21 mouse cellular contexts compared by ENCODE assay signal in genomic region chr19:58882336-58882735, GRCm38 (mm10).
DNase-seq lines count a peak whose midpoint lies in the region; ATAC-seq lines count a peak whose summit lies in the region.
"Had no signal": no experiment of that assay in that cellular context is flagged by ENCODE, and none has a peak within 500 bp of the region (broad histone marks: within the 10 kb centered on the region; RNA-seq: fewer than 3 reads in every experiment).

No protein-coding gene starts in this region.

- peak; percentile 22 for DNase-seq in adrenal gland, postnatal 25 days
- DNase-seq in adrenal gland, adult 8-10 months: no peak
- DNase-seq in right cerebral cortex, postnatal 25 days: peak; percentile 16
- DNase-seq in right cerebral cortex, postnatal 10 days (ENCODE audit: low spot score in 2 of 2): no peak
- DNase-seq: cerebellum, adult 9-10 months; forebrain, postnatal 0 days; kidney, postnatal 25 days; layer of hippocampus, postnatal 36 days; liver, embryonic 13.5 days; lung, adult 2 months; lung, postnatal 14 days had no signal

- no peak overlapping the region for H3K4me3 ChIP-seq in heart, embryonic 15.5 days
- no peak overlapping the region for H3K4me3 ChIP-seq in heart, embryonic 11.5 days (ENCODE audit: low read depth, low read length)
- H3K4me3 ChIP-seq in neural tube, embryonic 15.5 days (replicated peaks): no peak overlapping the region
- H3K4me3 ChIP-seq: embryonic facial prominence, embryonic 10.5 days; forebrain, embryonic 10.5 days; hindbrain, embryonic 12.5 days; layer of hippocampus, adult 2 months; limb, embryonic 12.5 days; liver, embryonic 13.5 days had no signal

- 28% methylated on average over 4 of the region's 4 CpGs for WGBS in heart, embryonic 15.5 days
- 48% methylated on average over 4 of the region's 4 CpGs for WGBS in heart, embryonic 11.5 days (ENCODE audit: insufficient replicate concordance)
- 66% methylated on average over 4 of the region's 4 CpGs for WGBS in neural tube, embryonic 15.5 days

- H3K27me3 ChIP-seq in heart, embryonic 15.5 days: no peaks in the 10 kb centered on the region
- no peaks in the 10 kb centered on the region for H3K27me3 ChIP-seq in heart, embryonic 11.5 days (ENCODE audit: control insufficient read depth, insufficient read depth, low read length)
- H3K27me3 ChIP-seq in neural tube, embryonic 15.5 days (replicated peaks): no peaks in the 10 kb centered on the region
- H3K27me3 ChIP-seq: hindbrain, embryonic 12.5 days; limb, embryonic 12.5 days; liver, embryonic 13.5 days had no signal

- H3K9ac ChIP-seq in heart, embryonic 15.5 days: no peak overlapping the region
- no peak overlapping the region for H3K9ac ChIP-seq in heart, embryonic 11.5 days (ENCODE audit: low read depth, low read length)
- H3K9ac ChIP-seq in neural tube, embryonic 15.5 days (replicated peaks): no peak overlapping the region
- H3K9ac ChIP-seq: forebrain, postnatal 0 days; hindbrain, embryonic 12.5 days; limb, embryonic 12.5 days; liver, embryonic 13.5 days had no signal

- H3K4me1 ChIP-seq in heart, embryonic 15.5 days (replicated peaks): peaks cover 21% of the 10 kb centered on the region
- peaks cover 21% of the 10 kb centered on the region for H3K4me1 ChIP-seq in heart, embryonic 11.5 days (ENCODE audit: control insufficient read depth, insufficient read depth, low read length)
- H3K4me1 ChIP-seq in neural tube, embryonic 15.5 days: peaks cover 5% of the 10 kb centered on the region; the same call in 1 of the 2 replicates
- H3K4me1 ChIP-seq: forebrain, embryonic 10.5 days; liver, embryonic 13.5 days had no signal

- H3K27ac ChIP-seq in heart, embryonic 15.5 days: no peak overlapping the region
- no peak overlapping the region for H3K27ac ChIP-seq in heart, embryonic 11.5 days (ENCODE audit: low read depth, low read length)
- no peak overlapping the region for H3K27ac ChIP-seq in neural tube, embryonic 15.5 days (replicated peaks)
- H3K27ac ChIP-seq: embryonic facial prominence, embryonic 10.5 days; forebrain, embryonic 10.5 days; hindbrain, embryonic 12.5 days; layer of hippocampus, adult 2 months; limb, embryonic 12.5 days; liver, embryonic 13.5 days had no signal

- no peak overlapping the region for H3K4me2 ChIP-seq in heart, embryonic 15.5 days
- H3K4me2 ChIP-seq in heart, embryonic 11.5 days: no peak overlapping the region
- no peak overlapping the region for H3K4me2 ChIP-seq in neural tube, embryonic 15.5 days
- H3K4me2 ChIP-seq: hindbrain, embryonic 12.5 days; limb, embryonic 12.5 days; liver, embryonic 13.5 days; midbrain, embryonic 11.5 days had no signal

- no peaks in the 10 kb centered on the region for H3K9me3 ChIP-seq in heart, embryonic 15.5 days (replicated peaks)
- H3K9me3 ChIP-seq in heart, embryonic 11.5 days (replicated peaks; ENCODE audit: control insufficient read depth, low read length): no peaks in the 10 kb centered on the region
- no peaks in the 10 kb centered on the region for H3K9me3 ChIP-seq in neural tube, embryonic 15.5 days (replicated peaks)
- H3K9me3 ChIP-seq: embryonic facial prominence, embryonic 10.5 days; forebrain, embryonic 10.5 days; hindbrain, embryonic 12.5 days; limb, embryonic 12.5 days; liver, embryonic 13.5 days had no signal

- no peaks in the 10 kb centered on the region for H3K36me3 ChIP-seq in heart, embryonic 15.5 days
- no peaks in the 10 kb centered on the region for H3K36me3 ChIP-seq in heart, embryonic 11.5 days (ENCODE audit: control insufficient read depth, insufficient read depth, low read length)
- H3K36me3 ChIP-seq in neural tube, embryonic 15.5 days: no peaks in the 10 kb centered on the region
- H3K36me3 ChIP-seq: embryonic facial prominence, embryonic 10.5 days; forebrain, embryonic 10.5 days; hindbrain, embryonic 12.5 days; limb, embryonic 12.5 days; liver, embryonic 13.5 days had no signal

- 0 out of 2 replicates have a peak, but pooled peaks have one; percentile 21 for ATAC-seq in heart, embryonic 15.5 days (replicated peaks; ENCODE audit: insufficient number of reproducible peaks, insufficient read depth, low FRiP score, low read depth)
- ATAC-seq in heart, embryonic 11.5 days (replicated peaks; ENCODE audit: insufficient number of reproducible peaks, low FRiP score, low TSS enrichment): no peak
- ATAC-seq in neural tube, embryonic 15.5 days (ENCODE audit: low FRiP score): no peak
- ATAC-seq: forebrain, postnatal 0 days; intestine, postnatal 0 days had no signal

Comparison
In these comparisons a context has a peak if more than half of its experiments do, and no peak if none do; other contexts are left out.
1. DNase-seq: peak in adrenal gland, postnatal 25 days (single experiment) and right cerebral cortex, postnatal 25 days (single experiment); none in adrenal gland, adult 8-10 months (single experiment) and right cerebral cortex, postnatal 10 days (0 of 2).